Mouse (Mus musculus) limb, embryonic 14.5 days (tissue): ENCODE results near the gene Arhgap31. TPM values are rescaled to one million over a fixed set of nuclear protein-coding genes. Genes with fewer than 3 reads are reported as not detected.

ENCODE experiments used
- ATAC-seq: fragments of 200-750 bp; cut with Nextera tagmentation; 2 replicates; pipeline ENCODE4 v1.8.0; 2017; ENCODE audit warnings: low read depth, moderate number of reproducible peaks, moderate TSS enrichment; ENCODE audit not compliant: low FRiP score
- DNase-seq: peaks from one replicate; pipeline ENCODE4 v3.0.0-alpha.2; 2015; ENCODE audit warnings: low spot score
- H3K27ac ChIP-seq: fragments of 300-500 bp; sonication (generic); replicated peaks from 2 replicates; pipeline ENCODE4 v1.5.1; 2014; ENCODE audit warnings: low read depth, mild to moderate bottlenecking, low read length, moderate library complexity, mixed read lengths
- H3K27me3 ChIP-seq: fragments of 300-500 bp; sonication (generic); 2 replicates; pipeline ENCODE4 v1.6.1; 2014; ENCODE audit warnings: low read length, mixed read lengths; ENCODE audit not compliant: control insufficient read depth, insufficient read depth
- H3K36me3 ChIP-seq: fragments of 300-500 bp; sonication (generic); 2 replicates; pipeline ENCODE4 v1.6.1; 2014; ENCODE audit warnings: mild to moderate bottlenecking, low read length, moderate library complexity, mixed read lengths; ENCODE audit not compliant: control insufficient read depth, insufficient read depth
- H3K4me1 ChIP-seq: fragments of 300-500 bp; sonication (generic); 2 replicates; pipeline ENCODE4 v1.6.1; 2014; ENCODE audit warnings: antibody characterized with exemption, low read length, mixed read lengths; ENCODE audit not compliant: control insufficient read depth, insufficient read depth
- H3K4me2 ChIP-seq: fragments of 300-500 bp; sonication (generic); replicated peaks from 2 replicates; pipeline ENCODE4 v1.6.1; 2014; ENCODE audit warnings: low read depth, mild to moderate bottlenecking, low read length, moderate library complexity; ENCODE audit not compliant: severe bottlenecking
- H3K4me3 ChIP-seq: fragments of 300-500 bp; sonication (generic); replicated peaks from 2 replicates; pipeline ENCODE4 v1.5.1; 2014; ENCODE audit warnings: low read length
- H3K9ac ChIP-seq: fragments of 300-500 bp; sonication (generic); 2 replicates; pipeline ENCODE4 v1.6.1; 2014; ENCODE audit warnings: mild to moderate bottlenecking, low read depth, low read length, moderate library complexity; ENCODE audit not compliant: severe bottlenecking
- H3K9me3 ChIP-seq: fragments of 300-500 bp; sonication (generic); 2 replicates; pipeline ENCODE4 v1.6.1; 2016; ENCODE audit warnings: low read length; ENCODE audit not compliant: control insufficient read depth
- POLR2A ChIP-seq: fragments of 200-500 bp; IDR thresholded peaks from 2 replicates; pipeline ENCODE4 v1.8.0; 2012; ENCODE audit warnings: inconsistent platforms, mild to moderate bottlenecking, moderate library complexity, borderline replicate concordance; ENCODE audit not compliant: insufficient read depth, insufficient read length; ENCODE audit errors: extremely low read depth
- WGBS: fragments of 180-500 bp; shearing (Covaris S2); extraction: QIAGEN DNeasy Blood & Tissue Kit; methylation state at CpG from one replicate; pipeline ENCODE4 v1.1.7; 2014; 5-methylcytosine and 5-hydroxymethylcytosine counted together
- polyA plus RNA-seq, 2 experiments: library from polyadenylated mRNA; depleted of rRNA in 1 of 2; stranded (reverse) in 1 of 2; unstranded in 1 of 2; fragments of >200 nt; fragmentation: Nextera tagmentation in 1 of 2; extraction: Ambion mirVana in 1 of 2; gene quantifications; 2 replicates each; pipeline versions ENCODE4 v1.2.1 to v1.2.3; 2012 to 2014

Gene Arhgap31
- polyA plus RNA-seq, 2 experiments, result 15.0 to 18.1 TPM

DNA sequence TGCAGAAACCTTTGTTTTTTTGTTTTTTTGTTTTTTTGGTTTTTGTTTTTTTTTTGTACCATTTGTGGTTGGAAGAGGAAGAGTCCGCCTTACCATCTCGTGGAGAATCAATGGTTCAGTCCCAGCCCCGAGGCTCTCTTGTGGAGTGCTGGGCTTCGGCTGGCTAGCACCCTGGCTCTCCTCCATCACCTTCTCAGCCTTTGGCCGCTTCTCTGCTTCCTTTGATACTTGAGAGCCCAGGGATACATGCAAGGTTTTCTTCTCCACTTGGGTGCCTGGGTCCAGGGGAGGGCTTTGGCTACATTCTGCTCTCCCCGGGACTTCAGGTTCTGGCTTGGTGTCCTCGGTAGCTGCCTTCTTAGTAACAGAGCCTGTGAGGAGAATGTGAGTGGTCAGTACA lies 106.6 kb downstream of the Arhgap31 start:
- Histone ChIP-seq H3K27ac (no peak overlapping the region), H3K4me2 (no peak overlapping the region), H3K9me3 (0 out of 2 replicates have a peak, but pooled peaks cover 5% of the 10 kb centered on the region), H3K4me3 (no peak overlapping the region), H3K4me1 (no peaks in the 10 kb centered on the region), H3K36me3 (peaks cover 81% of the 10 kb centered on the region), H3K27me3 (no peaks in the 10 kb centered on the region), H3K9ac (no peak overlapping the region)
- TF ChIP-seq POLR2A, result no peak
- WGBS, result 84% methylated on average over 7 of the region's 7 CpGs
- no peak for DNase-seq
- ATAC-seq, result no peak

- H3K27me3 ChIP-seq, result no peaks in the 10 kb centered on the region
- no peak overlapping the region for H3K27ac ChIP-seq
- H3K9me3 ChIP-seq, result no peaks in the 10 kb centered on the region
- H3K4me3 ChIP-seq, result no peak overlapping the region
- H3K9ac ChIP-seq, result no peak overlapping the region
- DNase-seq, result no peak
- no peak for ATAC-seq
- no peaks in the 10 kb centered on the region for H3K4me1 ChIP-seq
- H3K36me3 ChIP-seq, result peaks cover 68% of the 10 kb centered on the region
- no peak for TF ChIP-seq POLR2A
- 53% methylated on average over 11 of the region's 11 CpGs for WGBS
- no peak overlapping the region for H3K4me2 ChIP-seq
Observed at GRCm38 (mm10) chr16:38602989-38603804, 109.9 kb downstream of the Arhgap31 start.

DNA sequence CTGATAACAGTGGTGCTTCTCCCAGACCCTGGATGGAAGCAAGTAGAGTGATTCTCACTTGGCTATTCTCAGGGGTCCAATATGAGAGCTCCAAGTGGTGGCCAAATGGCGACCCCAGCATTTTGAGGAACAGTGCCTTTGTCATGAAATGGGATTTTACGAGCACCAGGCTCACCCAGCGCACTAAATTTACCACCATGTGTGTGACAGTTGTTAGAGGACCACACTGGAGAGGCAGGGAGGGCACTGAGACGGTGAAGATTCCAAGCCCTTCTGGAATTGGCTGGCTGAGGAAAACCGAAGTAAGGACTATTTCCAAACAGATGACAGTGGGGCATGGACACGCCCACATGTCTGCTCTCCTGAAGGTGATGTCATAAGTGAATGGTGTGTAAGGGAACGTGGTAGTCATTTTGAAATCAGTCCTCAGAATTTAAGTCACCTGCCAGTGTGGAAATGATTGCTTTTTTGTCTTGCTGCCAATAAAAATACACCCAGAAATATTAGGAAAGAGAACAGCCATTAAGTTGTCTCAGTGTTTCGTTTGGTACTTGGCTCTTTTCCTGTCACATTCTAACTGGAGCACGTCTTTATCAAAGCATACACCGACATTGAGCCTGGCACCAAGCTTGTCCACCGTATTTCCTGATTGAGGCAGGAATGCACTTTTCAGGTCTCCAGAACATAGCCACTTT lies 113.9 kb downstream of the Arhgap31 start:
- no peaks in the 10 kb centered on the region for H3K4me1 ChIP-seq
- H3K9me3 ChIP-seq, result no peaks in the 10 kb centered on the region
- H3K9ac ChIP-seq, result no peak overlapping the region
- H3K4me2 ChIP-seq, result no peak overlapping the region
- TF ChIP-seq POLR2A, result no peak
- DNase-seq (no peak), ATAC-seq (no peak)
- no peaks in the 10 kb centered on the region for H3K27me3 ChIP-seq
- H3K36me3 ChIP-seq, result peaks cover 44% of the 10 kb centered on the region
- no peak overlapping the region for H3K4me3 ChIP-seq
- 55% methylated on average over 11 of the region's 11 CpGs for whole genome bisulfite sequencing
- H3K27ac ChIP-seq, result no peak overlapping the region

- Histone ChIP-seq H3K27me3 (no peaks in the 10 kb centered on the region), H3K4me1 (no peaks in the 10 kb centered on the region), H3K9ac (no peak overlapping the region), H3K9me3 (no peaks in the 10 kb centered on the region), H3K36me3 (peaks cover 41% of the 10 kb centered on the region), H3K4me2 (no peak overlapping the region), H3K27ac (no peak overlapping the region), H3K4me3 (no peak overlapping the region)
- TF ChIP-seq POLR2A, result no peak
- WGBS, result 93% methylated on average over 2 of the region's 2 CpGs
- DNase-seq (no peak), ATAC-seq (no peak)
Observed at GRCm38 (mm10) chr16:38596651-38597050, 116.4 kb downstream of the Arhgap31 start.

- Histone ChIP-seq H3K27ac (no peak overlapping the region), H3K4me1 (no peaks in the 10 kb centered on the region), H3K27me3 (no peaks in the 10 kb centered on the region), H3K4me2 (no peak overlapping the region), H3K36me3 (peaks cover 41% of the 10 kb centered on the region), H3K4me3 (no peak overlapping the region), H3K9me3 (no peaks in the 10 kb centered on the region), H3K9ac (no peak overlapping the region)
- 73% methylated on average over 2 of the region's 2 CpGs for WGBS
- no peak for DNase-seq
- TF ChIP-seq POLR2A, result no peak
- ATAC-seq, result no peak
Observed at GRCm38 (mm10) chr16:38596099-38596498, 117.0 kb downstream of the Arhgap31 start.
